Comparison of ENCODE assay signal across 19 mouse cellular contexts in the genomic region with DNA sequence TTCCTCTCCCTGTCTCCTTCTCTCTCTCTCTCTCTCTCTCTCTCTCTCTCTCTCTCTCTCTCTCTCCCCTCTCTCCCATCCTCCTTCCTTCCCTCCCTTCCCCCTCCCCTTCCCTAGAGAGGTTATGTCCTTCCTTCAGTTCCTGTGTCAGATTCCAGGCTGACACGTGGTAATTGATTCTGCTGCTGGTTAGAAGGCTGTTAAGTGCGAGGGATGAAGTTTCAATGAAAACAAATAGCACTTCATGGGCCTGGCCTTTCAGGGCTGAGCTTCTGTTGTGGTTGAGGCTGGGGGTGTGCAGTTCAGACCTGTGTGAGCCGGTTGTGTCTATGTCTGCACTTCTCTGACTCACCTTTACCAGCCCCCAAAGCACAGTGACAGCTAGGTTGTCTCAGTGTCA.
DNase-seq lines count a peak whose midpoint lies in the region; ATAC-seq and TF ChIP-seq lines count a peak whose summit lies in the region.
"Had no signal": no experiment of that assay in that cellular context is flagged by ENCODE, and none has a peak within 500 bp of the region (broad histone marks: within the 10 kb centered on the region; RNA-seq: fewer than 3 reads in every experiment).

No protein-coding gene starts in this region.

- intact Hi-C loops in left cerebral cortex, postnatal 10 days (cut with DNase I) = loop anchor here (5.0 to 10.0 kb wide), 4 partner anchors 155 to 935 kb away; no protein-coding TSS in a partner anchor

- 21% methylated on average over 3 of the region's 3 CpGs for WGBS in hindbrain, embryonic 11.5 days
- 24% methylated on average over 3 of the region's 3 CpGs for WGBS in hindbrain, embryonic 16.5 days
- 11% methylated on average over 3 of the region's 3 CpGs for WGBS in embryonic facial prominence, embryonic 14.5 days
- WGBS in intestine, embryonic 16.5 days = 28% methylated on average over 3 of the region's 3 CpGs

- ATAC-seq in hindbrain, embryonic 11.5 days (ENCODE audit: low FRiP score) = no peak
- ATAC-seq in hindbrain, embryonic 16.5 days = no peak
- peak; percentile 73; the same call in 1 of the 2 replicates for ATAC-seq in embryonic facial prominence, embryonic 14.5 days (ENCODE audit: low read depth)
- ATAC-seq in intestine, embryonic 16.5 days = no peak
- ATAC-seq: intestine, postnatal 0 days; midbrain, embryonic 13.5 days had no signal

- H3K4me3 ChIP-seq in hindbrain, embryonic 11.5 days (ENCODE audit: low read depth, low read length) = no peak overlapping the region
- no peak overlapping the region for H3K4me3 ChIP-seq in hindbrain, embryonic 16.5 days (ENCODE audit: low read length)
- H3K4me3 ChIP-seq in C2C12 (ENCODE audit: insufficient read depth, poor library complexity, severe bottlenecking) = no peak overlapping the region
- no peak overlapping the region for H3K4me3 ChIP-seq in embryonic facial prominence, embryonic 14.5 days (ENCODE audit: low read depth, low read length)
- no peak overlapping the region for H3K4me3 ChIP-seq in intestine, embryonic 16.5 days (ENCODE audit: low read length)
- H3K4me3 ChIP-seq: forebrain, embryonic 12.5 days; heart, embryonic 12.5 days; hindbrain, embryonic 15.5 days; liver, embryonic 15.5 days; midbrain, embryonic 13.5 days had no signal

- no peaks in the 10 kb centered on the region for H3K36me3 ChIP-seq in hindbrain, embryonic 11.5 days (ENCODE audit: control insufficient read depth, insufficient read depth, low read length)
- H3K36me3 ChIP-seq in hindbrain, embryonic 16.5 days (ENCODE audit: control insufficient read depth, insufficient read depth, low read length) = no peaks in the 10 kb centered on the region
- no peaks in the 10 kb centered on the region for H3K36me3 ChIP-seq in C2C12 (ENCODE audit: control insufficient read depth, insufficient read depth)
- no peaks in the 10 kb centered on the region for H3K36me3 ChIP-seq in embryonic facial prominence, embryonic 14.5 days (ENCODE audit: control insufficient read depth, insufficient read depth, low read length)
- no peaks in the 10 kb centered on the region for H3K36me3 ChIP-seq in intestine, embryonic 16.5 days (ENCODE audit: control insufficient read depth, insufficient read depth, low read length)
- H3K36me3 ChIP-seq: forebrain, embryonic 12.5 days; heart, embryonic 12.5 days; hindbrain, embryonic 15.5 days; liver, embryonic 15.5 days; midbrain, embryonic 13.5 days had no signal

- H3K79me3 ChIP-seq in C2C12 (ENCODE audit: low read depth) = no peaks in the 10 kb centered on the region

- no peak overlapping the region for H3ac ChIP-seq in C2C12 (ENCODE audit: control insufficient read depth, insufficient read length, low read depth)

- H3K9ac ChIP-seq in hindbrain, embryonic 11.5 days (ENCODE audit: low read depth, low read length) = no peak overlapping the region
- H3K9ac ChIP-seq in hindbrain, embryonic 16.5 days (ENCODE audit: low read depth, low read length) = no peak overlapping the region
- no peak overlapping the region for H3K9ac ChIP-seq in embryonic facial prominence, embryonic 14.5 days (ENCODE audit: low read depth, low read length)
- H3K9ac ChIP-seq in intestine, embryonic 16.5 days (ENCODE audit: low read depth, low read length) = no peak overlapping the region
- H3K9ac ChIP-seq: forebrain, embryonic 12.5 days; heart, embryonic 12.5 days; hindbrain, embryonic 15.5 days; liver, embryonic 15.5 days; midbrain, embryonic 13.5 days had no signal

- H3K9me3 ChIP-seq in hindbrain, embryonic 11.5 days (ENCODE audit: control insufficient read depth, low read length) = no peaks in the 10 kb centered on the region
- no peaks in the 10 kb centered on the region for H3K9me3 ChIP-seq in hindbrain, embryonic 16.5 days (ENCODE audit: control insufficient read depth, low read length)
- H3K9me3 ChIP-seq in embryonic facial prominence, embryonic 14.5 days (ENCODE audit: control insufficient read depth, low read length) = no peaks in the 10 kb centered on the region
- H3K9me3 ChIP-seq in intestine, embryonic 16.5 days (ENCODE audit: control insufficient read depth, low read length) = no peaks in the 10 kb centered on the region
- H3K9me3 ChIP-seq: forebrain, embryonic 12.5 days; heart, embryonic 12.5 days; hindbrain, embryonic 15.5 days; liver, embryonic 15.5 days; midbrain, embryonic 13.5 days had no signal

- H3K27ac ChIP-seq in hindbrain, embryonic 11.5 days (ENCODE audit: low read depth, low read length) = no peak overlapping the region
- H3K27ac ChIP-seq in hindbrain, embryonic 16.5 days (ENCODE audit: low read depth, low read length) = no peak overlapping the region
- no peak overlapping the region for H3K27ac ChIP-seq in embryonic facial prominence, embryonic 14.5 days (replicated peaks; ENCODE audit: low read depth, low read length)
- no peak overlapping the region for H3K27ac ChIP-seq in intestine, embryonic 16.5 days (ENCODE audit: low read length)
- H3K27ac ChIP-seq: forebrain, embryonic 12.5 days; hindbrain, embryonic 15.5 days; liver, embryonic 15.5 days; macrophage; midbrain, embryonic 13.5 days had no signal

- no peaks in the 10 kb centered on the region for H3K79me2 ChIP-seq in C2C12 (ENCODE audit: control insufficient read depth, insufficient read depth)

- H3K4me2 ChIP-seq in hindbrain, embryonic 11.5 days (replicated peaks; ENCODE audit: low read depth, low read length) = no peak overlapping the region
- no peak overlapping the region for H3K4me2 ChIP-seq in hindbrain, embryonic 16.5 days (ENCODE audit: low read length)
- no peak overlapping the region for H3K4me2 ChIP-seq in embryonic facial prominence, embryonic 14.5 days (ENCODE audit: low read depth, low read length)
- no peak overlapping the region for H3K4me2 ChIP-seq in intestine, embryonic 16.5 days (ENCODE audit: low read depth, low read length)
- H3K4me2 ChIP-seq: forebrain, embryonic 12.5 days; heart, embryonic 12.5 days; hindbrain, embryonic 15.5 days; liver, embryonic 15.5 days; midbrain, embryonic 13.5 days had no signal

- H3K27me3 ChIP-seq in hindbrain, embryonic 11.5 days (ENCODE audit: control insufficient read depth, insufficient read depth, low read length) = no peaks in the 10 kb centered on the region
- H3K27me3 ChIP-seq in hindbrain, embryonic 16.5 days (replicated peaks; ENCODE audit: control insufficient read depth, insufficient read depth, low read length) = no peaks in the 10 kb centered on the region; the same call in 1 of the 2 replicates
- no peaks in the 10 kb centered on the region for H3K27me3 ChIP-seq in C2C12 (ENCODE audit: control insufficient read depth, insufficient read depth, insufficient read length)
- H3K27me3 ChIP-seq in embryonic facial prominence, embryonic 14.5 days (replicated peaks; ENCODE audit: control insufficient read depth, insufficient read depth, low read length) = peaks cover 4% of the 10 kb centered on the region; the same call in 1 of the 2 replicates
- H3K27me3 ChIP-seq in intestine, embryonic 16.5 days (replicated peaks; ENCODE audit: control insufficient read depth, insufficient read depth, low read length) = no peaks in the 10 kb centered on the region

- 0 out of 2 replicates have a peak, but pooled peaks cover 2% of the 10 kb centered on the region for H3K4me1 ChIP-seq in hindbrain, embryonic 11.5 days (replicated peaks; ENCODE audit: control insufficient read depth, insufficient read depth, low read length)
- H3K4me1 ChIP-seq in hindbrain, embryonic 16.5 days (ENCODE audit: control insufficient read depth, insufficient read depth, low read depth, low read length) = no peaks in the 10 kb centered on the region
- peaks cover 3% of the 10 kb centered on the region; the same call in 1 of the 2 replicates for H3K4me1 ChIP-seq in embryonic facial prominence, embryonic 14.5 days (ENCODE audit: control insufficient read depth, insufficient read depth, low read length)
- H3K4me1 ChIP-seq in intestine, embryonic 16.5 days (ENCODE audit: control insufficient read depth, insufficient read depth, low read length) = no peaks in the 10 kb centered on the region
- H3K4me1 ChIP-seq: hindbrain, embryonic 15.5 days; midbrain, embryonic 13.5 days had no signal

- no peak for TF ChIP-seq CTCF in C2C12 (IDR thresholded peaks at IDR 0.05; ENCODE audit: control insufficient read depth, insufficient read depth, insufficient read length)

- DNase-seq in hindbrain, embryonic 11.5 days (ENCODE audit: low spot score) = peak; percentile 31
- DNase-seq in embryo, embryonic 10 days (ENCODE audit: low spot score) = peak; percentile 76
- DNase-seq in embryonic facial prominence, embryonic 14.5 days (ENCODE audit: low spot score) = peak; percentile 64
- no peak for DNase-seq in spleen, postnatal 36 days (ENCODE audit: low spot score in 2 of 2)
- no peak for DNase-seq in left cerebral cortex, postnatal 10 days (ENCODE audit: extremely low spot score in 1 of 2, low spot score in 2 of 2)
- DNase-seq: cerebellum, adult 2 months; heart, postnatal 14 days; retina, postnatal 1 day; thymus, postnatal 4 days had no signal

TF ChIP-seq in C2C12, 6 proteins besides CTCF, POLR2A, EP300 and RAD21:
- peak; percentile 8 for TF ChIP-seq USF1 (IDR thresholded peaks at IDR 0.05; ENCODE audit: low read depth)
- no peak for TF ChIP-seq MYOD1 (IDR thresholded peaks at IDR 0.05; ENCODE audit: control insufficient read depth, insufficient read length, low read depth)
- no peak for TF ChIP-seq FOSL1 (IDR thresholded peaks at IDR 0.05; ENCODE audit: insufficient read depth, low read length, poor library complexity, severe bottlenecking)

Comparison
In these comparisons a context has a peak if more than half of its experiments do, and no peak if none do; other contexts are left out.
1. DNase-seq: peak in hindbrain, embryonic 11.5 days (single experiment), embryo, embryonic 10 days (single experiment) and embryonic facial prominence, embryonic 14.5 days (single experiment); none in spleen, postnatal 36 days (0 of 2) and left cerebral cortex, postnatal 10 days (0 of 2).